Mouse (Mus musculus) cerebellum, adult 9-10 months (tissue): ENCODE results near the gene Csn3.

Experiments used
- DNase-seq: peaks from one replicate; pipeline ENCODE4 v3.0.0; 2022

Gene Csn3

DNA sequence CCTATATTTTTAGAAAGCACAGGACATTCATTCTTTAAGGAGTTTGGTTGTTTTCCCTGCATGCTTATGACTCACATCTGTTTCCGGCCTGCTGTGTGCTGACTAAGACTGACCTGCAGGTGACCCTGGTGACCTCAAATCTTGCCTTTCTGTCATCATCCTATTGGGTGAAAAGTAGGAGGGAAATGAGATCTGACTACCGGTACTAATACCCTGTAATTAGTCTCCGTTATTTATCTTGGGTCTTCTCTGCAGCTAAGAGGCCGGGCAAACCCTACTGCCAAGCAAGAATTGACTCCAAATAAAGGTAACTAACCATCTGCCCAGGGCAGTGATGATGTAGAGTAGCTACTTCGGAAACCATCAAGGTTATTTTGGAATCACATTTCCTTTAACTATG is at the start of gene Csn3:
Gene Csn3 (plus strand): TSS at position 208 of the 400 bp plus-strand sequence.
- DNase-seq, result no peak

GRCm38 (mm10) chr5:87884729-87885128 is 40.6 kb upstream of the Csn3 start, which contains the start of gene Odam:
Gene Odam (plus strand): TSS chr5:87885029.
- no peak for DNase-seq

- DNase-seq, result no peak
These were observed 6.2 kb downstream of the Csn3 start for GRCm38 (mm10) chr5:87931603-87932002.

DNA sequence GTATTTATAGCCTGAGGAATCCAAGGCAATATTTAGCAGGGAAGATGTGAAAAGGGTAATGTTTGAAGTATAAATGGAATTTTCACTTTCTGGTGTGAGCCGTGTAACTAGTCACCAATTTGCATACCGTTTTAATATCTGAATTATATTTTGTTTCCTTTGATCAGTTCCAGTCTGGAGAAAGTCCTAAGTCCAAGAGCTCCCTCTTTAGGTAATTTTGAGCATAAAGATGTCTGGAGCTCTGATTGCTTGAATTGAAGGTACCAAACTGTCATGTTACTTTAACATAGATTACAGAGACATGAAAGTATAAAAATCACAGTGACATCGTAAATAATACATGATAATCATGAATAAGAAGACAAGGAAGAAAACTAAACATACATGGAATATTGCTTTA is 15.4 kb downstream of the Csn3 start:
- DNase-seq, result peak; percentile 11

DNA sequence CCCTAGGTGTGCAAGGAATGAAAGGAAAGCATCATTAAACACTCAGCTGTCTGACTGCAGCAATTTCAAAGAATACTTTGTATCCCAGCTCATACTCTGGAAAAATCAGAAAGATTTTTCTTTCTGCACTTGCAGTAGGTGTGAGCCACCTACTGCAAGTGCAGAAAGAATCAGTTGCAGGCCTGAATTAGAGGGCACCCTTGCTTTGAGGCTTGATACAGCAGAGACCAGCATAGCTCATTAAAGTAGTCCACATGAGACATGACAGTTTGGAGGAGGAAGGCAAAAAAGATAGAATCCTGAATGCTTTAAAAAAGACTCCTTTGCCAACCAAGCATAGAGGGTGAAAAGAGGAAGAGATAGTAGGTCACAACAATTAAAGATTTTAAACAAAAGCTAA is 17.1 kb downstream of the Csn3 start:
- no peak for DNase-seq

GRCm38 (mm10) chr5:87951836-87952235 is 26.5 kb downstream of the Csn3 start:
- DNase-seq, result no peak

GRCm38 (mm10) chr5:87969201-87969600 is 43.8 kb downstream of the Csn3 start, which contains the start of the genes 2310003L06Rik and Gm28434:
Gene 2310003L06Rik (plus strand): TSS chr5:87969459.
Gene Gm28434 (plus strand): TSS chr5:87969517.
- no peak for DNase-seq

DNA sequence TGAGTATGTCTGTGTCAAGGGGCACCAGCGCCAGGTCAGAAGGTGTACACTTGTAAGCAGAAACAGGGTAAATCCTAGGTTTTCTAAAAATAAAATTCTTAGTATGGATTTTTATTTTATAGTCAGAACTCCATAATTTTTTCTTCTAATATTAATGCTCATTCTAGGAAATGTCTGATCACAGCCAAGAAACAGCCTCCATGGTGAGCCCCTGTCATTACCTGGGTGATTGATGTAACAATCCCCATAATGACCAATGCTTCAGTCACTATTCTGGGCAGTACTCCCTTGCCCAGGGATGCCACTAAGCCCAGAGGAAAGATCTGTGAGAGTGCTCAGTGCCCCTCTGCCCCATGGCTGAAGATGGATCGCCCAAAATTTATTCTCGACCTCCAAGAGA is 53.8 kb downstream of the Csn3 start, which contains the start of gene Cabs1:
Gene Cabs1 (plus strand): TSS at position 301 of the 400 bp plus-strand sequence.
- no peak for DNase-seq
